Mouse (Mus musculus): ENCODE measurements around the gene Plch2. TPM values are rescaled to one million over a fixed set of nuclear protein-coding genes. Genes with fewer than 3 reads are reported as not detected.

The Plch2 gene
- total RNA-seq, 2 experiments from 2014 or later: 96.6 to 96.9 TPM

DNA sequence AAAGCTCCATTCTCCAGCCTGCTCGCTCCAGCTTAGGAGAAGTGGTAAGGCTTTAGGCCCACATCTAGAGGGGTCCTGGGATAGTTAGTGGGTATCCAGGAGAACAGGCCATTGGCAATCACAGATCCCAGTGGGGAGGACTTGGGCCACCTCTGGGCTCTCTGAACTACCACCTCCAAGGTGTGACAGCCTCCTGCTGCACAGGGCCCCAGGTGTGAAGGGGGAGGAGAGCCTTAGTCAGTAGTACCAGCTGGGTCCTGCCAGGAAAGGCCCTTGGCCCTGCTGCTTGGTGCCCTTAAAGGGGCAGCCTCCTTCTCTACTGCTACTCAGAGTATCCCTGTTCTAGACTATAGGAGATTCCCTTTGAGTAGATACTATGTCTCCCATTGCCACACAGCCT lies 36.4 kb downstream of the Plch2 start:
- DNase-seq: no peak

DNA sequence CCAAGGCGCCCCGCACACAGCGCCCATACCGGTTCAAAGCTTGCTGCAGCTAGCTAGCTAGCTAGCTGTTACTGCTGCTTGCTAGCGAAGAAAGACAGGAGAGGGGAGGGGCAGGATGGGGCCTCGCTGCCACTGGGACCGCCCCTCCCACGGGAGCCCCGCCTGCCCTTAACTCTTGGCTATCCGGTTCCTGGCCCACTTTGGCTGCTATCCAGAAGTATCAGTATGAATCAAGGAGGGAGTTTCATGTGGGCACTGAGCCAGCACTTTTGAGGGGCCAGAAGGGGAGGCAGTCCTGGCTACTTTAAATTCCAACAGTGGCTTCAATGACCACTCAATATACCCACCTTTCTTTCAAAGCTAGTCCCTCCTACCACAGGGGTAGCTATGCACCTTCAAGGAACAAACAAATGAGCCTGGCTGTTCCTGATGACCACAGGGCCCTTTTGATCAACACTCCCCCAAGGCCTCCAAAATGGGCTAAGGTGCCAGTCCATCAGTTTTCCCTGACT lies 37.2 kb downstream of the Plch2 start:
- no peak for DNase-seq

DNA sequence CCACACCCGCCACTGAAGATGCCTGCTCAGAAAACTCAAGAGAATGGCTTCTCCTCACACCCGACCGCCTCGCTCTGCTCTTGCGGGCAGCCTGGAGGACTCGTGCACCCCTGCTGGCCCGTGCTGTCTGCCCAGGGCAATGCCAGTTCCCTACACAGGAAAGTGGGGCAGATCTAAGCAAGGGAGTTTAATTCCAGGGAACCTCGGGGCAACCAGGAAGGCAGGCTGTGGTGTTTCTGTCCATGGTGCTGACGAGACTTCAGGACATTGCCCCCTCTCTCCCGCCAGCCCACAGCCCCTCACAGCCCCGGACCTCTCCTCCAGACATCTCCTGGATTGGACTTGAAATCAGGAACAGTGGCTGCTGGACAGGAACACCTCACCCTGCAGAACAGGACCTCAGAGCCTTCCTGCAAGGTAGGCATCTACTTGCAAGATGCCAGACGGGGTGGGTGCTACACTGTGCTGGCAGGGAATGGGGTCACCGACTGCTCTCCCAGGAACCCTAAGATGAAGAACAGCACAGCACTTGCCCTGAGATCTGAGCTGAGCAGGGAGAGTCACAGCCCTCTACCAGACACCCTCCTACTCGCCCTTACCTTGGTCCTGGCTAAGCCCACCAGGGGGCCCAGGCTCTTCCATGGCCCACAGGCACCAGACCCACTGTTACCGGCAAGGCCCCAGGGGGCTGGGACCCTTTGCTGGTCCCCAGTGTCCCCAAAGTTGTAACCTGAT lies 37.8 kb downstream of the Plch2 start:
- no peak for DNase-seq

DNA sequence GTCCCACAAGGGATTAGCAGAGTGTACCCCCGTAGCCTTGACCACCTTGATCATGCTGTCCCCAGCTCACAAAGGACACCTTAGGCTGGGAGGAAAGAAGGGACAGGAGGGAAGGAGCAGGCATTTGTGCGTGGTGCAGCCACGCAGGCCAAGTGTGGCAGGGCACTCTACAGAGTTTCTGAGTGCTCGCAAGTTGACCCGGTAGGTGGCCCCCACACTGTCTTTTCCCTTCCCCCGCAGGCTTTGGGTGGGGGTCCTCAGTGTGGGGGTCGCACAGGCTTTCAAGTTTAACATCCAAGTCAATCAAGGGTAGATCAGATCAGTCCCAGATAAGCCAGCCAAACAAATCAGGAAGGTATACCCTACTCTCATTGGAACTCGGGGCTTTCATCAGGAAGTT lies 38.5 kb downstream of the Plch2 start:
- DNase-seq: no peak

DNA sequence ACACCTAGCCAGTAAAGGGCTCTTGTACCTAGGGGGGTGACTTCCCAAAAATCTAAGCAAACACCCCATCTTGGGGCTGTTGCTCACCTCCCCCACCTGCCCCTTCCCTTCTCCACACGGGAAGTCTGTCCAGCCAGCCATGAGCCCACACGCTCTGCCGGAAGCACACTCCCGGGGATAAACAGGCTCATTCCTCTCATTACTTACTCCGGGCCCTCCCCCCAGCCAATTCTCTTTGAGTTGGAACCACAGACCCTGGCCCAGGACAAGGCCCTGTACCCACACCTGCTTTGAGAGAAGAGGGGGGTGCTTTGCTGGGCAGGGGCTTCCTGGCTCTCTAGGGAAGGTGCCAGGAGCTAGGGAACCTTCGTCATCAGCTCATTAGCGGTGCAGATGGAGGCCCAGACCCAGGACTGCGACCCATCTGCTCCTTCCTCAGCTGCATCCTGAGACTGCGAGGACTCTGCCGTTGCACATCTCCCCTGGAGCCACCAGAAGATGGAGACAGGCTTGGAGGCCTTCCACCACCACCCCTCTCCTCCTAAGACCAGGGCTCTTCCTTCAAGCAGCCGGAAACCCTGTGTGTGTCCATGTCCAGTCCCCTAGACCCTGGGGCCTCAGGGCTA lies 39.2 kb downstream of the Plch2 start:
- DNase-seq: no peak

DNA sequence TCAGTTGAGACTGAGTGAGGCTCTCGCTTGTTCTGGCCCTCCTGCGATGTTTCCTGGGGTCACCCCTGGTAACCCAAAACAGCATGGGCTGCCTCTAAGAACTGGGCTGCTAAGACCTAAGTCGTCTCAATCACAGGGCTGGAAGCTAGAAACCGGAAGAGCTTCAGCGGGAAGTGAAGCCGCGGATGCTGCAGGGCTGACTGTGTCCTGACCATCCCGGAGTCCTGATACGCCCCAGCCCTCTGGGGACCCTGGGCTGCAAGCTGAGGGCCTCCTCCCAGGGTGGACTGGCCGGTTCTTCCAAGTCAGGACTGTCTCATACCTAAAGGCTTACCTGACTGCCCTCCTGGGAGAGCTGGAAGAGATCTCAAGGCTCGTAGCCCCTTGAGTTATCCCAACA lies 39.8 kb downstream of the Plch2 start:
- no peak for DNase-seq

DNA sequence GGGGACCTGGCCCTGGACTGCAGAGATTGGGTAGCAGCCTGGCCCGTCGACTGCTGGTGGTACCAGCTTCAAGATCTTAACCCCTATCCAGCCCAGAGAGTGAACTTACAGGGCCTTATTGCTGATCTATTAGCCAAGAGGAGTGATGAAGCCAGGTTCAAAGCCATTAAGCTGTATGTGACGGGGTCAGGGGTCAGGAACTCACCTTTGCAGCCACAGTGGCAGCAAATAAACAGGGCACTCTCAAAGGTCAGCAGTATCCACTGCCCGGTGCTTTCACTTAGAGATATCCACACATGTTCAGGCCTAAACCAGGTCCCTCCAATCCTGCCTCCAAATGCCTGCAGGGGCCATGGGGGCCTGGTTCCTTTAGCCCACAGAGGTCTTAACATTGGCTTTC lies 41.0 kb downstream of the Plch2 start:
- DNase-seq: no peak

DNA sequence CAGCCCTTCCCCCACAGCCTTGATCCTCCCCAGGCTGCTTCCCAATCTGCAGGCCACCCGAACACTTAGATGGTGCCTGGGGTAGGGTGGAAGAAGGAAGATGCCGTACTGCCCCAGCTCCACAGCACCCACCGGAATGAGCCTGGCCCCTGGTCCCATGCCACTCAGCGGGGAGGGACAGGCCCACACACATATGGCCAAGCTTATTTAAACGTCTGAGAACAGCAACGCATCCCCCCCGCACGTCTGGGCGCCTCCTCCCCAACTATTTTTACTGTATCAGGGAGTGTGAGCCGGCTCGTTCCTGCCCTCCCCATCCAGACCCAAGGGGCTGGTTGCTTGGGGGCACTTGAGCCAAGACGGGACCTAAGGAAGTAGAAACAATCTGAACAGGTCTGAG lies 41.8 kb downstream of the Plch2 start:
- DNase-seq: peak; percentile 51 to 60

DNA sequence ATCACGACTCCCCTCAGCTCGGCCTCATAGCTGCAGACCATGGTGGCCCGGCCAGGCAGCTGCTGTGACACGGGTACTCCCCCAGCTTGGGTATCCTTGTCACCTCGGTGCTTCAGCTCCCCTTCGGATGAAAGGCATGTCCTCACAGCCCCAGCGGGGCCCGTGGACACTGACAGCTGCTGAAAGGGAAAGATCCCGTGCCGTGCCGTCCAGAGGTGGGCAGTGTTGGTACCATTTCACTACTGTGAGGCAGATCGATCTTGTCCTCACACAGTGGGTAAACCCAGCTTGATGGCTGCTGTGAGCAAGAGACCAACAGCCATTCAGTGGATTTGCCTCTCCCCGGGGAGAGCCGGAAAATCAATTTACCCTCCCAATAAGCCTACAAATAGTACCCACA lies 42.3 kb downstream of the Plch2 start:
- DNase-seq: no peak

DNA sequence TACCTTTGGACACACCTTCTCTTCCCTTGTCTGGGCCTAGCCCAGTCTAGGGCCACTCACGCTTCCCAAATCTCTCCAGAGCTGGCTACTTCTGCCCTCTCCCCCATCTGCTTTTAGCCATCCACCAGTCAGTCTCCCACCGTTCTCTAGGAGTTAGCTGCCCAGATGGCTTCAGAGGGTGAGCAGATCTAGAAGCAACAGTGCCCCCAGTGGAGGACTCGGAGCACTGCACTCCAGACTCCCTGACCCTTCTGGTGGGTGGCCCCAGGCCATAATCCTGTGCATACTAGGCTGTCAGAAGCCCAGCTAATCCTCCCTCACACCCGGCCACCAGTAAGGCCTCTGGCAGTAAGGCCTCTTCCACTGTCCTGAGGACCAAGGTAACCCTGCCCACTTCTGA lies 43.8 kb downstream of the Plch2 start:
- DNase-seq: no peak

DNA sequence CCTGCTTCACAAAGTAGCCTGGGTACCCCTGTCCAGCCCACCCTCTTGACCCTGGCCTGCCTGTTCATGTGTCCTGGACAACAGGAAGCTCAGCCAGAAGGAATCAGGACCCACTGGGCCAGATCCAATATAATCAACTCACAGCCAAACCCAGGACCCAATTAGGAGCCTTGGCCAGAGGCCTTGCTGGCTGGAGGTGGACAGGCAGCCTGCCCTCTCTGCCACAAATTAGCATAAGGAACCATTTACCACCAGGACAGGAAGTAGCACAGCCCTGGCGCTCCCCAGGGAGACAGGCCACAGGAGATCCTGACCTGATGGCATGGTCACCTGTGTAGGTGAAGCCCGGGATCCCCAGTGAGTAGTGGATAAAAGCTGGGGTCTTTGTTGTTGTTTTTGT lies 44.5 kb downstream of the Plch2 start:
- DNase-seq: peak in 1 of 2 experiments; percentile 57

DNA sequence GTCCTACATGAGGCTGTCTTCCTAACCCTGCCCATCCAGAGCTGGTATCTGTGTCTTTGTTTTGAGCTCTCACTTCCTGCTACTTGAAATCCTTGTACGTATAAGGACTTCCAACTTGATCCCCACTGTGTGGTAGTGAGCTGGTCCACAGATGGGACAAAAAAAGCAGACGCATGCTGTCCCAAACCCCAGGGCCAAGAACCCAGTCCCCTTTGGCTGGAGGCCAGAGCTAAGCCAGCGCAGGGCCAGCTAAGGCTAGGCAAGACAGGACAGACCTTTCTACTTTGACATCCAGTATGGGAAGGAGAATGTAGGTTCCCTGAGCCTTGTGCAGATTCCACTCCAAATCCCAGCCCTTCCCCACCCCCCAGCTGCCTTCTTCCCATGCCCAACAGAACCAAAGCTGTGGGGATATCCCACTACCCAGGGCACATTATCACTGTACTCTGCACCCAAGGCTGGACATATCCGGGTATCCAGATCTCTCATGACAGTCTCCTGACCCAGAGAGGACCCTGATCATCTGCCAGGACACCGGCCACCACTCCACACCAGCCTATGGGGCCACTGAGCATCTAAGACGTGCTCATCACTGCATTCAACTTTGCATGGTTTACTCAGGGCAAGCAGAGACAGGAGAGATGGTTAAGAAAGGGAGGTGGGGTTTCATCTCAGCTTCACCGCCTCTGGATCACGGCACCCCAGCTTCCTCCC lies 45.1 kb downstream of the Plch2 start:
- no peak for DNase-seq

DNA sequence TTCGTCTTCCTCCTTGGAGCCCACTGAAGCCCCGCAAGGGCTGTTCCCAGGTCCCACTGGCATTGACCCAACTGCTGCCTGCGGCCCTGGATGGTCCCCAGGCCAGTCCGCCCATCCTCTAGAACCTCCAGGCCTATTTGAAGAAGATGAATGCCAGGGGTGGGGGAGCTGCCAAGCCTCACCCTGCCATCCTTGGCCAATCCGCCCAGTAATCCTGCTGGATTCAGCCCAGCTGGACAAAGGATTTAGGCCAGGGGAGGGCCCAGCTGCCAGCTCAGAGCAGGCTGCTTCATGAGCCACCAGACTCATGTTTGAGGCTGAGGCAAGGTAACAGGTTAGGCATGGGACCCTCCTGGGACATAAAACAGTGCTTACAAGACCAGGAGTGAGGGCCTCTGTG lies 45.7 kb downstream of the Plch2 start:
- peak in 1 of 2 experiments; percentile 54 for DNase-seq

DNA sequence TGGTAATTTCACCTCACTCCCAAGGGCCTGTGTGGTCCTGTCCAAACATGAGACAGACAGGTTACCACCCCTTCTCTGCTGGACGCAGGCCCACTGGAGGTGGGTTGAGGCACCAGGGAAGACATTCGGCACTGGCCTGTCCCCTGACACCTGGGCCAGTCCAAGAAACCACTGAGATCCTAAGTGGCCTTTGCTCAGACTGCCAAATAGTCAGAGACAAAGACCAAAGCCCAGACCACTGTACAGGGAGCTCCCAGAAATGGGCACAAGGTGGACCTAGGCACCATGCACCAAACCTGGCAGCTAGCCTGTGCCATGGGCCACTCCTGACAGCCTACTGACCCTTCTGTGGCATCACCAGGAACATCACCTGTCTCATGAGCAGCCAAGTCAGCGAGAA lies 47.4 kb downstream of the Plch2 start:
- DNase-seq: no peak

DNA sequence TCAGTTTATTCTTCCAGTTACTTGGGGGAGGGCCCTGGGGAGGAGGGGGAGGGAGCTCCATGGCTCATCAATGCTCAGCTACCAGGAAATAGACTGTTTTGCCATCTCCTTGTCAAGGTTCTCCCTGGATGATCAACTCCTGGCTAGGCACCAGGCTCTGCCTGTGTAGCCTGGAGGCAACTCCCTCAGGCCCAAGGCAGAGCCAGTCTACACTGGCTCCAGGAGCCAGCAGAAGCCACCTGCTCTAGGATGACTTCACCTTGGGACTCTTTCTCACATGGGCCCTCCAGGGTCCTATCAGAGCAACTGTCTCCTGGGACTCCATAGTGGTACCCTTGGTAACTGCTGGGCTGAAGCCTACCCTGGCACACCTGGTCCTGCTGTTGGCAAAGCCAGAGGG lies 48.5 kb downstream of the Plch2 start:
- DNase-seq: no peak

DNA sequence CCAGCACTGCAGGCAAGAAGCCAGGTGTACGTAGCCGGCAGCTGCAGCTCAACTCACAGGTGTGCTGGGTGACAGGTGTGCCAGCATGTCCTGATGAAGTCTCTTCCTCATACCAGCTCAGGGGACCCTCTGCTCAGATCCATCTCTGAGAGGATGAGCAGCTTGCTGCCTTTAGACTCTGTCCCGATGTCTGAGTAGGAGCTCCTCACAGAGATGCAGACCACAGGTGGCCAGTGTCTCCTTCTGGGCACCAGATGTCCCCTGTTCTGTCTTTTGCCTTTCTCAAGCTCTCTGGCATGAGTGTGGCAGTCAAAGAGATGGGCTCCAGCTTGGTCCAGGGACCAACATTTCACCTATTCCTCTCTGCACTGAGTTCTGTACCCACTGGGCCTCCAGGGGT lies 48.9 kb downstream of the Plch2 start:
- no peak for DNase-seq

DNA sequence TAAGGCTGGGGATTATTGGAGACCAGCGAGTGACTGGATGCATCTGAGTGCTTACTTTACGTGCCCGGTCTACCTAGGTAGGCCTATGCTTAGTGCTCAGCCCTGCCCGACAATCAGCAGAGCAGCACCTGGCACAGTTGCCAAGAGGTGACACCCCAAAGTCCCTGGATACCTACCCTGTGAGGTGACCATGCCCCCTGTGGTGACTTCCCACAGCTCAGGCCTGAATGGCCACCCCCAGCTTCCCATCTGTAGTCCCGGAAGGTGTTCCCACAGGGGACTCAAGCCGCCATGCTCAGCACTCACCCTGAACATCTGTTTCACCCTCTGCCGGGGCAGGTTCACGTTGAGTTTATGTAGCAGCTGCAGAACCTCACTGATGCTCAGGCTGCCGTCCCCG lies 50.3 kb downstream of the Plch2 start:
- DNase-seq: no peak

DNA sequence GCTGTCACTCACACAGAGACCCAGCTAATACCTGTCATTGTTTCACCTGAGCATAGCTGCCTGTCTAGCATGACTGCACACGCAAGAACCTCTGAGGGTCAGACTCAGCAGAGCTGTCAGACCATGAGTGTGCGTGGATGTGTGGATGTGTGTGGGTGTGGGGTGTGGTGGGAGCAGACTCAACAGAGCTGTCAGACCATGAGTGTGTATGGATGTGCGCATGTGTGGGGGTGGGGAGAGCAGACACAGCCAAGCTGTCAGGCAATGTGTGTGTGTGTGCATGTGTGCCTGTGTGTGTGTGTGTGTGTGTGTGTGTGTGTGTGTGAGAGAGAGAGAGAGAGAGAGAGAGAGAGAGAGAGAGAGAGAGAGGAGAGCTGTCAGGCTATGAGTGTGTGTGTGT lies 51.3 kb downstream of the Plch2 start:
- DNase-seq: no peak

DNA sequence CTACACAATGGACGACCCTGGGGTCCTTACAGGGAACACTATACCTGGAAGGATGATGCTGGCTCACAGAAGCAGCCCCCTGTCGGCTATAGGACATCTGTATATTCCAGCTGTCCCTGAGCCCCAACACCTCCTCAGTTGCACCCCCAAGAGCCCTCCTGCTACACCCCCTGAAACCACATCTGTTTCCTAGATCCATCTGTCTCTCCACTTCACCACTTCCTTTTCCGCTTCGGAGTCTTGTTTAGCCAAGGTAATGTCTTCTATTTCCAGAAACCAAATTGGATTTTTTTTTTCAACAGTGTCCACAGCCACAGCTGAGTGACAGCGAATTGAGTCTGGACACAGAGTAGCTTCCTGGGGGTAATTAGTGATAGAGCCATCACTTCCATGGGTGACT lies 57.2 kb downstream of the Plch2 start:
- no peak for DNase-seq

DNA sequence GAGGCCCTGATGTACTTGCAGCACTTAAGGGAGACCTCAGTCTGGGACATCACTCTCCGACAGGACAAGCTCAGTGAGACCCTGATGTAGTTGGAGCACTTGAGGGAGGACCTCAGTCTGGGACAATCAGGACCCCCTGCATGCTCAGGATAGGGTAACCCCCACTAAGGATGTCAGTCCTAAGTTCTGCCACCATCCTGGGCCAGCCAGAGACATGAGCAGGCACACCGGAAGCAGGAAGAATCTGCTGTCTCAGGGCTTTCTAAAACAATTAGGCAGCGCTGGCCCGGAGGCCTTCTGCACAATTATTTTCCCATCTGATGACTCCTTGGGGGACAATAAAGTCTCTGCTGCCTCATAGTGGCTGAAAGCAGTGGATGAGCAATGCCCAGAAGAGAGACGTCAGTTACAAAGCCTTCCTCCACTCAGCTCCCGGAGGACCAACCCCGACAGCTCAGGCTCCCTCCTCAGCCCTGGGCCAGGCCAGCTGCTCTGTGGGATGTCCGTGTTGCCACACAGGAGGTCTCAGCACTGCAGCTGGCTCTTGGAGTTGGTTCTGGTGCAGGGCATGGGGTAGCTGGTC lies 59.9 kb downstream of the Plch2 start:
- DNase-seq: no peak

DNA sequence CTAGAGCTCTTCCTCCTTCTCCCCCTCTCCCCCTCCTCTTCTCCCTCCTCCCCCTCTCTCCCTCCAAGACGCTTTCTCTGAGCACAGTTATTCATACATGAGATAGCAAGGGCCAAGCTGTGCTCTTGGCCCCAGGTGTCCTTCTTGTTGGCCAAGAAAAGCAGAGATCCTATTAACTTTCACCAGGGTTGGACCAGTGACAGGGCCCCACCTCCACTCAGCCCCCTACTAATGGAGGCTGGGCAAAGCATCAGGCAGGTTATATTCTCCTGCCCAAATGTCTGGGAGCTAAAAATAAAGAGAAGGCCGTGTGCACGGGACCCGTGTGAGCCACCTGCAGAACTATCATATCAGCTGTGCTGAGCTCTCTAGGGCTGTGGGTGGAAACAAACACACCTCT lies 61.7 kb downstream of the Plch2 start:
- no peak for DNase-seq

DNA sequence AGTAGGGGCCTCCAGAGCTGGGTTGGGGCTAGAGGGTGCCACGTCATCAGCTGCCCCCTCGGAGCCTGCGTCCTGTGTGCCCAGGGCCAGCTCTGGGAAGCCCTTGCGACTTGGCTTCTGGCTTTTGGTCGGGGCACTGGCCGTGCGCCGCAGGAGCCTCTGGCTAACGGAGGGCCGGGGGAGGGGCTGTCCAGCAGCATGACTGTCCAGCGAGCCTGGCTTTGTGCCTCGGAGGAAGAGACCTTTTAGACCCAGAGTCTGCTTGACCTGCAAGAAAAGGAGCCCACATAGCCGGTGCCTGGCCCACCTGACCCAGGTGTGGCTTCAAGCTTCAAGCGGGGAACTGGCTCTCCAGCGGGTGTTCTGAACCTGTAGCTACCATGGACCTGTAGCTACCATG lies 69.8 kb downstream of the Plch2 start:
- DNase-seq: no peak

DNA sequence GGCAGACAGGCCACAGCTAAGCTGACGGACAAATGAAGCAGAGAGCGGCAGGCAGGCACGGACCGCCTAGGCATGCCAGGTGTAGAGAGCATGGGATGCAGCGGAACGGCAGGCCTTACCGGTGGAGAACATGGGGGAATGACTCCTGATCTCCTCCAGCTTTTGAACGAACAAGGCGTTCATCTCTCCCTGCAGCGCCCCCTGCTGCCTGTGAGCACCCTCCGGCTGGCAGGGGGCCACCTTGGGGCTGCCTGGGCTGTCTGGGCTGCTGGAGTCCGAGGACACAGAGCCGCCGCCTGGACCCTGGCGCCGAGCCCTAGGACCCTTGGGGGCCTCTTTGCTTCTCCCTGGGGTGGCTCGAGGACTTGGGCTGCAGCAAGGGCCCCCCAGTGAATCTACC lies 70.5 kb downstream of the Plch2 start:
- DNase-seq: peak; percentile 75 to 80
